Mouse (Mus musculus) spleen, postnatal 36 days (tissue): ENCODE results near the gene Stpg3.
A peak's percentile ranks its signal among the peaks of the same experiment; 100 is the strongest.

Source experiments
- DNase-seq, 2 experiments: peaks; one replicate each; pipeline ENCODE4 v3.0.0; 2022; ENCODE audit warnings: low spot score in 2 of 2, mixed read lengths in 1 of 2

Stpg3 gene

GRCm38 (mm10) chr2:25236614-25237013, 22.2 kb upstream of the Stpg3 start, which contains the start of gene Rnf224:
Rnf224 (minus strand) TSS chr2:25236787.
- no peak for DNase-seq

GRCm38 (mm10) chr2:25234551-25235220, 20.2 kb upstream of the Stpg3 start:
- no peak for DNase-seq

GRCm38 (mm10) chr2:25234050-25234449, 19.6 kb upstream of the Stpg3 start, which contains the start of gene Slc34a3:
Slc34a3 (minus strand) TSS chr2:25234364.
- no peak for DNase-seq

GRCm38 (mm10) chr2:25233421-25233820, 19.0 kb upstream of the Stpg3 start:
- DNase-seq: no peak

- DNase-seq: no peak
These were observed 16.6 kb upstream of the Stpg3 start for GRCm38 (mm10) chr2:25231038-25231437.

- DNase-seq: no peak
These were observed 16.1 kb upstream of the Stpg3 start for GRCm38 (mm10) chr2:25230581-25230980.

GRCm38 (mm10) chr2:25229582-25229981, 15.1 kb upstream of the Stpg3 start:
- DNase-seq: no peak

GRCm38 (mm10) chr2:25228995-25229530, 14.6 kb upstream of the Stpg3 start:
- no peak for DNase-seq

- DNase-seq: peak; percentile 85 to 88
These were observed 14.0 kb upstream of the Stpg3 start for GRCm38 (mm10) chr2:25228431-25228889.

GRCm38 (mm10) chr2:25227406-25227805, 13.0 kb upstream of the Stpg3 start:
- no peak for DNase-seq

GRCm38 (mm10) chr2:25226864-25227263, 12.4 kb upstream of the Stpg3 start:
- no peak for DNase-seq

GRCm38 (mm10) chr2:25225811-25226379, 11.5 kb upstream of the Stpg3 start:
- no peak for DNase-seq

GRCm38 (mm10) chr2:25224766-25225752, 10.6 kb upstream of the Stpg3 start:
- peak; percentile 99 to 100 for DNase-seq

- no peak for DNase-seq
These were observed 10.0 kb upstream of the Stpg3 start, which contains the start of gene Tubb4b for GRCm38 (mm10) chr2:25224492-25224765. Tubb4b (minus strand) TSS chr2:25224702.

GRCm38 (mm10) chr2:25223681-25224491, 9.4 kb upstream of the Stpg3 start:
- DNase-seq: peak; percentile 89 to 90

- no peak for DNase-seq
These were observed 6.9 kb upstream of the Stpg3 start for GRCm38 (mm10) chr2:25221331-25221772.

GRCm38 (mm10) chr2:25218445-25218844, 4.0 kb upstream of the Stpg3 start, which contains the start of gene Fam166a:
Fam166a (plus strand) TSS chr2:25218745.
- DNase-seq: no peak

GRCm38 (mm10) chr2:25217666-25218065, 3.2 kb upstream of the Stpg3 start:
- DNase-seq: no peak

- no peak for DNase-seq
These were observed 1.1 kb downstream of the Stpg3 start for GRCm38 (mm10) chr2:25213266-25213865.

- DNase-seq: peak; percentile 93 to 94
These were observed 3.2 kb downstream of the Stpg3 start, which contains the start of gene Nelfb for GRCm38 (mm10) chr2:25211121-25211670. Nelfb (minus strand) TSS chr2:25211489.
